Mouse (Mus musculus) midbrain, embryonic 12.5 days (tissue): Measurements from ENCODE around the gene Tuba1a. TPM values are rescaled to one million over a fixed set of nuclear protein-coding genes. Genes with fewer than 3 reads are reported as not detected.
"Not testable (repeated sequence)": the region's sequence is repeated elsewhere in the genome, so short reads cannot be mapped to it uniquely, and the experiment has no call there.

Source experiments
- ATAC-seq: fragments of 200-750 bp; cut with Nextera tagmentation; 2 replicates; pipeline ENCODE4 v1.8.0; 2017; ENCODE audit warnings: low read depth, moderate TSS enrichment, moderate library complexity; ENCODE audit not compliant: low FRiP score
- H3K27ac ChIP-seq: fragments of 300-500 bp; sonication (generic); replicated peaks from 2 replicates; pipeline ENCODE4 v1.5.1; 2016; ENCODE audit warnings: mild to moderate bottlenecking
- H3K27me3 ChIP-seq: fragments of 300-500 bp; sonication (generic); 2 replicates; pipeline ENCODE4 v1.6.1; 2016; ENCODE audit warnings: mild to moderate bottlenecking
- H3K36me3 ChIP-seq: fragments of 300-500 bp; sonication (generic); 2 replicates; pipeline ENCODE4 v1.6.1; 2016
- H3K4me1 ChIP-seq: fragments of 300-500 bp; sonication (generic); 2 replicates; pipeline ENCODE4 v1.6.1; 2016
- H3K4me2 ChIP-seq: fragments of 300-500 bp; sonication (generic); replicated peaks from 2 replicates; pipeline ENCODE4 v1.6.1; 2016; ENCODE audit warnings: mild to moderate bottlenecking, moderate library complexity
- H3K4me3 ChIP-seq: fragments of 300-500 bp; sonication (generic); 2 replicates; pipeline ENCODE4 v1.5.1; 2016; ENCODE audit warnings: mild to moderate bottlenecking
- H3K9ac ChIP-seq: fragments of 300-500 bp; sonication (generic); replicated peaks from 2 replicates; pipeline ENCODE4 v1.6.1; 2016; ENCODE audit warnings: mild to moderate bottlenecking, moderate library complexity
- H3K9me3 ChIP-seq: fragments of 300-500 bp; sonication (generic); 2 replicates; pipeline ENCODE4 v1.6.1; 2016; ENCODE audit warnings: mild to moderate bottlenecking
- WGBS: fragments of 180-500 bp; shearing (Covaris S2); methylation state at CpG from one replicate; pipeline ENCODE4 v1.1.7; 2016; 5-methylcytosine and 5-hydroxymethylcytosine counted together
- polyA plus RNA-seq: library from polyadenylated mRNA; unstranded; fragments of >200 nt; fragmentation: Nextera tagmentation; extraction: Ambion mirVana; gene quantifications from 2 replicates; pipeline ENCODE4 v1.2.1, GENCODE M21; 2016

Tuba1a gene
- polyA plus RNA-seq, 1 experiment from 2014 or later = 9,642 TPM

DNA sequence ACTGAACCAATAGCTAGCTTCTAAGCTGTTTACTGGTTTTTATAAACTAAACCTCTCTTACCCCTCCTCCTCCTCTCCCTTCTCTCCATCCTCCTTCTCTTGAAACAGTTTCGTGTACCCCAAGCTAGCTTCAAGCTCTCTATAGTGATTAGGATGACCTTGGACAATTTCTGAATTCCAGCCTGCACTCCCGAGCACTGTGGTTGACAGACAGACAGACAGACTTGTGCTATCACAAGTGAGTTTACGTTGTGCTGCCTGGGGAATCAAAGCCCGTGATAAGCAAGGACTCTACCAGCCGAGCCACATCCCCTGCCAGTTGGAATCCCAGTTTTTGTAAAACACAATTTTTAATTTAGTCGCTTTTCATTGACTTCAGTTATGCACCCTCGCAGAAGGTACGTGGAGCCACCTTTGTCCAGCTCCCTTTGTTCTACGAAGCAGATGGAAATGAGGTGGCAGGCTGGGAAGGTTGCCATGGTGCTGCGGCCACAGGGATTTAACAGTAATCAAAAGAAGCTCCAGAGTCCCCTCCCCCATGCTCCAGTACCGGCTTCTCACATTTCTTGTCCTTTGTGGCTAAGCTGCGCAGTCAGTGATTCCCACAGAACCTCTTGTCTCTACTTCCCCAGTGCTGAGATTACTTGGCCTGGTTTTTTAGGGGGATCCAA is 15.3 kb upstream of the Tuba1a start:
- peaks cover 50% of the 10 kb centered on the region for H3K4me1 ChIP-seq
- peak overlapping the region; percentile 99 for H3K27ac ChIP-seq
- no peaks in the 10 kb centered on the region for H3K27me3 ChIP-seq
- peak overlapping the region; percentile 14; the same call in 1 of the 2 replicates for H3K4me3 ChIP-seq
- H3K9ac ChIP-seq = peak overlapping the region; percentile 59
- H3K9me3 ChIP-seq = peaks cover 4% of the 10 kb centered on the region; the same call in 1 of the 2 replicates
- WGBS = 3% methylated on average over 12 of the region's 12 CpGs
- peak overlapping the region; percentile 46 for H3K4me2 ChIP-seq
- peak; percentile 91 for ATAC-seq
- no peaks in the 10 kb centered on the region for H3K36me3 ChIP-seq

- Histone ChIP-seq H3K9ac (no peak overlapping the region), H3K9me3 (peaks cover 6% of the 10 kb centered on the region; the same call in 1 of the 2 replicates), H3K4me3 (no peak overlapping the region), H3K4me2 (no peak overlapping the region), H3K36me3 (no peaks in the 10 kb centered on the region), H3K4me1 (peaks cover 17% of the 10 kb centered on the region), H3K27ac (no peak overlapping the region), H3K27me3 (no peaks in the 10 kb centered on the region)
- no peak for ATAC-seq
- WGBS = 81% methylated on average over 3 of the region's 3 CpGs
Observed at GRCm38 (mm10) chr15:98959531-98959930, 6.0 kb upstream of the Tuba1a start.

GRCm38 (mm10) chr15:98958901-98959420 is 5.5 kb upstream of the Tuba1a start:
- no peak for ATAC-seq
- Histone ChIP-seq H3K27ac (no peak overlapping the region), H3K36me3 (no peaks in the 10 kb centered on the region), H3K27me3 (no peaks in the 10 kb centered on the region), H3K9me3 (peaks cover 3% of the 10 kb centered on the region; the same call in 1 of the 2 replicates), H3K4me3 (no peak overlapping the region), H3K4me2 (no peak overlapping the region), H3K4me1 (peaks cover 21% of the 10 kb centered on the region), H3K9ac (no peak overlapping the region)
- WGBS = 95% methylated on average over 4 of the region's 4 CpGs

- Histone ChIP-seq H3K27ac (no peak overlapping the region), H3K27me3 (no peaks in the 10 kb centered on the region), H3K9me3 (no peaks in the 10 kb centered on the region), H3K36me3 (no peaks in the 10 kb centered on the region), H3K9ac (no peak overlapping the region), H3K4me2 (no peak overlapping the region), H3K4me1 (peaks cover 21% of the 10 kb centered on the region), H3K4me3 (no peak overlapping the region)
- no peak for ATAC-seq
- whole genome bisulfite sequencing = 94% methylated on average over 5 of the region's 5 CpGs
Observed at GRCm38 (mm10) chr15:98957475-98957874, 4.0 kb upstream of the Tuba1a start.

DNA sequence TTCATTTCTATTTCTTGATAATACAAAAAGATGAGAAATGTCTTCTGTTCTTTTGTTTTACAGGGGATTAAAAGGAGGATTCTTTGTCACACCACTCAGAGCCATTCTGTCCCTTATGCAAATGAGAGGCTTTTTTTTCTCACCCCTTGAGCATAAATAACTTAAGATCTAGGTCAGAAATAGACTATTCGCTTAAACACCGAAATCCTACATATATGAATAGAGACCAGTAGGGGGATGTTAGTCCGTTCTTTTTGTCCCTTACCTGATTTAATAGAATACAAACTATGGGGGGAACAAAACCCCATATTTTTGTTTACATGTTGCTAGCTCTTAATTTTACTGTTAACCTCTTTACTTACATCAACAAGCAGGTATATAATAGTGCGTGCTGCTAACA is 2.5 kb upstream of the Tuba1a start:
- Histone ChIP-seq H3K27me3 (no peaks in the 10 kb centered on the region), H3K27ac (peak overlapping the region; percentile 98)

GRCm38 (mm10) chr15:98955324-98955723 is 1.8 kb upstream of the Tuba1a start:
- no peak for ATAC-seq
- 58% methylated on average over 4 of the region's 4 CpGs for WGBS
- Histone ChIP-seq H3K4me1 (peaks cover 21% of the 10 kb centered on the region), H3K27me3 (no peaks in the 10 kb centered on the region), H3K4me3 (peak overlapping the region; percentile 82), H3K36me3 (peaks cover 4% of the 10 kb centered on the region; the same call in 1 of the 2 replicates), H3K9me3 (no peaks in the 10 kb centered on the region), H3K4me2 (peak overlapping the region; percentile 58), H3K9ac (peak overlapping the region; percentile 67), H3K27ac (peak overlapping the region; percentile 98)

More for the DNA sequence above, 2.5 kb upstream of the Tuba1a start:
- H3K36me3 ChIP-seq = peaks cover 2% of the 10 kb centered on the region; the same call in 1 of the 2 replicates
- no peak for ATAC-seq
- H3K9me3 ChIP-seq = no peaks in the 10 kb centered on the region
- H3K4me2 ChIP-seq = peak overlapping the region; percentile 58
- peaks cover 21% of the 10 kb centered on the region for H3K4me1 ChIP-seq
- H3K4me3 ChIP-seq = no peak overlapping the region
- WGBS = 72% methylated on average over 4 of the region's 4 CpGs
- H3K9ac ChIP-seq = no peak overlapping the region

- Histone ChIP-seq H3K4me2 (peak overlapping the region; percentile 58), H3K9me3 (no peaks in the 10 kb centered on the region), H3K27me3 (no peaks in the 10 kb centered on the region), H3K4me1 (peaks cover 23% of the 10 kb centered on the region), H3K4me3 (peak overlapping the region; percentile 82), H3K9ac (peak overlapping the region; percentile 67), H3K36me3 (peaks cover 6% of the 10 kb centered on the region; the same call in 1 of the 2 replicates), H3K27ac (peak overlapping the region; percentile 98)
- WGBS = 5% methylated on average over 14 of the region's 14 CpGs
- ATAC-seq = peak; percentile 3; the same call in 1 of the 2 replicates
Observed at GRCm38 (mm10) chr15:98954425-98955253, 1.1 kb upstream of the Tuba1a start.

GRCm38 (mm10) chr15:98952751-98953400 is 627 bp downstream of the Tuba1a start:
- peak overlapping the region; percentile 62 for H3K4me2 ChIP-seq
- no peaks in the 10 kb centered on the region for H3K9me3 ChIP-seq
- peak overlapping the region; percentile 99 for H3K9ac ChIP-seq
- peak overlapping the region; percentile 98 for H3K27ac ChIP-seq
- H3K4me3 ChIP-seq = peak overlapping the region; percentile 82
- peaks cover 13% of the 10 kb centered on the region for H3K36me3 ChIP-seq
- 1% methylated on average over 41 of the region's 41 CpGs for WGBS
- ATAC-seq = peak; percentile 65
- no peaks in the 10 kb centered on the region for H3K27me3 ChIP-seq
- H3K4me1 ChIP-seq = peaks cover 28% of the 10 kb centered on the region

- no peaks in the 10 kb centered on the region for H3K9me3 ChIP-seq
- peak overlapping the region; percentile 98 for H3K27ac ChIP-seq
- no peaks in the 10 kb centered on the region for H3K27me3 ChIP-seq
- 3% methylated on average over 5 of the region's 5 CpGs for WGBS
- H3K9ac ChIP-seq = peak overlapping the region; percentile 99
- peak overlapping the region; percentile 82 for H3K4me3 ChIP-seq
- ATAC-seq = no peak
- H3K4me2 ChIP-seq = peak overlapping the region; percentile 62
- H3K4me1 ChIP-seq = peaks cover 29% of the 10 kb centered on the region
- peaks cover 13% of the 10 kb centered on the region for H3K36me3 ChIP-seq
Observed at GRCm38 (mm10) chr15:98952063-98952455, 1.4 kb downstream of the Tuba1a start.

DNA sequence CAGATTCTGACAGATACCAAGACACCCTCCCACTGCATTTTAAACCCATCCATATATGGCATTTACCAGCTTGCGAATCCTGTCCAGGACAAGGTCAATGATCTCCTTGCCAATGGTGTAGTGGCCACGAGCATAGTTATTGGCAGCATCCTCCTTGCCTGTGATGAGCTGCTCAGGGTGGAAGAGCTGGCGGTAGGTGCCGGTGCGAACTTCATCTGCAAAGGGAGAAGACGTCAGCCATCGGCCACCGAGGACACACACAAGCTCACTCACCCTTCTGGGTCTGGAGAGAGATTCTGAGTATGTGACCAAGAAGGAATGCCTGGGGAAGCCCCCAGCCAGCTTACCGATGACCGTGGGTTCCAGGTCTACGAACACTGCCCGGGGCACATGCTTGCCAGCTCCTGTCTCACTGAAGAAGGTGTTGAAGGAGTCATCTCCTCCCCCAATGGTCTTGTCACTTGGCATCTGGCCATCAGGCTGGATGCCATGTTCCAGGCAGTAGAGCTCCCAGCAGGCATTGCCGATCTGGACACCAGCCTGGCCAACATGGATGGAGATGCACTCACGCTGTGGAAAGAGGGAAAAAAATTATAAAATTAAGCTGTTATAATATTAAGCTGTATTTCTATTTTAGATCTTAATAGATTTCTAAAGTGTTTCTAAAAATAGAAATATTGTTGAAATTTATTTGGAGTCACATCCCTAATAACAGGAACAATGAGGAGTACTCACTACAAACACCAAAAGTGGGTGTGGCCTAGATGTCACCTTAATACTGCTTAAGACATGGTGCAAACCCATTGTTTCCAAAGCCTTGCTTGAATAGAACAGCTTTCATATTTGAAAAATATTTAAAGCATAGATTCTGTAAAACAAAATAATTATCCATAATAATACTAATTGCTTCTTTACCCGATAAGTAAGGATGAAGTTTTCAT is 2.1 kb downstream of the Tuba1a start:
- ATAC-seq, H3K27me3 ChIP-seq, H3K9me3 ChIP-seq: not testable (repeated sequence)
- WGBS = 80% methylated on average over 11 of the region's 15 CpGs
- Histone ChIP-seq H3K4me1 (peaks cover 27% of the 10 kb centered on the region), H3K9ac (peak overlapping the region; percentile 99), H3K4me3 (peak overlapping the region; percentile 82), H3K36me3 (peaks cover 13% of the 10 kb centered on the region), H3K27ac (peak overlapping the region; percentile 98), H3K4me2 (peak overlapping the region; percentile 62)

GRCm38 (mm10) chr15:98949607-98949892 is 4.0 kb downstream of the Tuba1a start:
- ATAC-seq = no peak
- Histone ChIP-seq H3K27me3 (no peaks in the 10 kb centered on the region), H3K4me1 (peaks cover 12% of the 10 kb centered on the region), H3K9me3 (no peaks in the 10 kb centered on the region), H3K36me3 (peaks cover 19% of the 10 kb centered on the region), H3K9ac (peak overlapping the region; percentile 51; the same call in 1 of the 2 replicates), H3K4me2 (peak overlapping the region; percentile 49), H3K27ac (peak overlapping the region; percentile 58), H3K4me3 (peak overlapping the region; percentile 36)
- WGBS = 47% methylated on average over 3 of the region's 3 CpGs
